Mouse (Mus musculus) thymus, adult 2 months (tissue): Measurements from ENCODE around the gene Ethe1. TPM values are rescaled to one million over a fixed set of nuclear protein-coding genes. Genes with fewer than 3 reads are reported as not detected.

Source experiments
- DNase-seq: peaks from one replicate; pipeline ENCODE4 v3.0.0; 2021
- H3K27ac ChIP-seq: fragments of 200-500 bp; 2 replicates; pipeline ENCODE4 v1.5.1; 2012; ENCODE audit warnings: low read length, control low read depth; ENCODE audit not compliant: control insufficient read depth, insufficient read depth
- H3K27me3 ChIP-seq: fragments of 200-500 bp; 2 replicates; pipeline ENCODE4 v1.6.1; 2012; ENCODE audit warnings: mild to moderate bottlenecking, low read length, moderate library complexity, mixed read lengths; ENCODE audit not compliant: control insufficient read depth, insufficient read depth
- H3K36me3 ChIP-seq: fragments of 200-500 bp; 2 replicates; pipeline ENCODE4 v1.6.1; 2012; ENCODE audit warnings: mild to moderate bottlenecking, low read length, moderate library complexity; ENCODE audit not compliant: control insufficient read depth, insufficient read depth
- H3K4me1 ChIP-seq: fragments of 200-500 bp; replicated peaks from 2 replicates; pipeline ENCODE4 v1.6.1; 2012; ENCODE audit warnings: low read length; ENCODE audit not compliant: control insufficient read depth, insufficient read depth
- H3K4me3 ChIP-seq: fragments of 200-500 bp; 2 replicates; pipeline ENCODE4 v1.5.1; 2012; ENCODE audit warnings: mild to moderate bottlenecking, low read length, control low read depth, moderate library complexity; ENCODE audit not compliant: control insufficient read depth, insufficient read depth
- CTCF ChIP-seq: fragments of 200-500 bp; IDR thresholded peaks from 2 replicates; pipeline ENCODE4 v1.5.1; 2012; ENCODE audit warnings: mild to moderate bottlenecking, control low read depth, low read length, moderate library complexity, borderline replicate concordance; ENCODE audit not compliant: control insufficient read depth, poor library complexity, insufficient read depth; ENCODE audit errors: extremely low read depth
- POLR2A ChIP-seq: fragments of 200-500 bp; IDR thresholded peaks from 2 replicates; pipeline ENCODE4 v1.6.1; 2012; ENCODE audit warnings: mild to moderate bottlenecking, low read length, control low read depth, moderate library complexity; ENCODE audit not compliant: control insufficient read depth, poor library complexity, insufficient read depth; ENCODE audit errors: extremely low read depth
- whole genome bisulfite sequencing: fragments of 180-500 bp; shearing (Covaris S2); methylation state at CpG from one replicate; pipeline ENCODE4 v1.1.7; 2018; 5-methylcytosine and 5-hydroxymethylcytosine counted together
- polyA plus RNA-seq: library from polyadenylated mRNA; depleted of rRNA; stranded (reverse); fragments of >200 nt; gene quantifications from 2 replicates; pipeline ENCODE4 v1.2.3, GENCODE M21; 2012

Ethe1 gene
- polyA plus RNA-seq, 1 experiment, result 45.9 TPM

DNA sequence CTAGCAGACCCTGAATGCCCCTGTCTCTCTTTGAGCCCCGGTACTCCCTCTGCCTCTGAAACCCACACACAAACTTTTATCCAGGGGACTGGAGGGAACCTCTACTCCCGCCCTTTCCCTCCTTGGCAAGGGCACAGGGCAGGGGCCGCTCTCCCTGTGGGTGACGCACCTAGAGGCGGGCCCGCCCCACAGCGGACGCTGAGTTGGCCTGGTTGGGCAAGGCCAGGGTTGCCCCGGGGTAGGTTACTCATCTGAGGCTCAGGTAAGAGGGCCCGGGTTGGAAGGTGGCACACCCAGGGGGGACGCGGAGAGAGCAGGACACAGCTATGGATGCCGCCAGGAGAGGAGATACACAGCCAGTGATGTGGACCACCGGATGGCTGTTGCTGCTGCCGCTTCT lies 48.9 kb downstream of the Ethe1 start, which contains the start of gene Lypd3:
Gene Lypd3 (plus strand): TSS at position 287 of the 400 bp plus-strand sequence.
- no peak for DNase-seq
- 81% methylated on average over 15 of the region's 15 CpGs for WGBS

DNA sequence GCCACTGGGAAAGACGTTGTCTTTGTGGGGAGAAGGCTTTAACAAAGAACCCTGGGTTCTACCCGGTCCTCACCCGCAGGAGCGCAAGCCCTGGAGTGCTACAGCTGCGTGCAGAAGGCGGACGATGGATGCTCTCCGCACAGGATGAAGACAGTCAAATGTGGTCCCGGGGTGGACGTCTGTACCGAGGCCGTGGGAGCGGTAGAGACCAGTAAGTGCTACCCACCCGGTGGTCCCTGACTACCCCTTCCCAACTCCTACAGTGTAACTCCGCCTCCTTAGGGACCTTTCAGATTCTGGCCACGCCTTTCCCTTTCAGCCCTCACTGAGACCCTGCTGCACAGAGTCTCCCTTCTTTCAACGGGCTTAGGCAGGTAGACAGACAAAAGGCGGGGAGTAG lies 49.7 kb downstream of the Ethe1 start:
- H3K27me3 ChIP-seq, result peaks cover 7% of the 10 kb centered on the region; the same call in 1 of the 2 replicates

More for the DNA sequence above, 48.9 kb downstream of the Ethe1 start, which contains the start of gene Lypd3:
- TF ChIP-seq CTCF (no peak), POLR2A (no peak)
- Histone ChIP-seq H3K27ac (no peak within 1 kb of the TSS), H3K4me1 (peaks cover 9% of the 10 kb centered on the region), H3K4me3 (no peak within 1 kb of the TSS), H3K36me3 (no peaks in the 10 kb centered on the region), H3K27me3 (peaks cover 7% of the 10 kb centered on the region; the same call in 1 of the 2 replicates)

DNA sequence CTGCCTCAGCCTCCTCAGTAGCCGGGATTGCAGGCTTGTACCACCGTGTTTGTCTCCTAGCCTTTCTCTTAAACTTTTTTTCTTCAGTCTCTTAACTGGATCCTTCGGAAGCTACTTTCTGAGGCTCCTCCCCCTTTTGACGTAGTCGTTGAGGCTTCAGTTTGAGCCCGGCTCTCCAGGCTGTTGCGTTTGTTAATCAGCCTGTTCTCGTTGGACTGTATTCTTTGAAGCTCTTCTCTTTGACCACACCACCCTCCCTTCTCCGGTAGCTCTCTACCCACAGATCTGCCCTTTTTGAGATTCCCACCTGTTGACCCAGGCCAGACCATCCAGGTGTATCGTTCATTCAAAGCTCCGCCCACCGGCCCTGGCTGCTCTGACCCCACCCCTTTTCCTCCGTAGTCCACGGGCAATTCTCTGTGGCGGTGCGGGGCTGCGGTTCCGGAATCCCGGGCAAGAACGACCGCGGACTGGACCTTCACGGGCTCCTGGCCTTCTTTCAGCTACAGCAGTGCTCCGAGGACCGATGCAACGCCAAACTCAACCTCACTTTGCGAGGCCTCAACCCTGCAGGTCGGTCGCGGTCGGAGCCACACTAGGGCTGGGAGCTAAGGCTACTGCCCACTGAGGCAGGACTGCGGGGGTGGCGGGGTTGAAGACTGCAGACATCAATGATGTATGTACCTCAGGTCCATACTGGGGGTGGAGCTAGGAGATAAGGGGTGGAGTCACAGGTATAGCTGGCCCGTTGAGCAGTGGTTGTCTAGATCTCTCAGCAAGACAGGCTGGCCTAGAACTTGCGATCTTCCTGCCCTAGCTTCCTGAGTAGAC lies 50.9 kb downstream of the Ethe1 start:
- Histone ChIP-seq H3K4me1 (peaks cover 9% of the 10 kb centered on the region), H3K4me3 (peak overlapping the region; percentile 36), H3K36me3 (no peaks in the 10 kb centered on the region), H3K27me3 (peaks cover 7% of the 10 kb centered on the region; the same call in 1 of the 2 replicates), H3K27ac (no peak overlapping the region)
- WGBS, result 4% methylated on average over 35 of the region's 35 CpGs
- DNase-seq, result no peak
- no peak for TF ChIP-seq CTCF
- no peak for TF ChIP-seq POLR2A

More for the DNA sequence above, 49.7 kb downstream of the Ethe1 start:
- H3K27ac ChIP-seq, result no peak overlapping the region
- TF ChIP-seq CTCF (no peak), POLR2A (no peak)
- H3K4me3 ChIP-seq, result no peak overlapping the region
- no peak for DNase-seq
- H3K36me3 ChIP-seq, result no peaks in the 10 kb centered on the region
- 34% methylated on average over 18 of the region's 18 CpGs for WGBS
- H3K4me1 ChIP-seq, result peaks cover 9% of the 10 kb centered on the region

DNA sequence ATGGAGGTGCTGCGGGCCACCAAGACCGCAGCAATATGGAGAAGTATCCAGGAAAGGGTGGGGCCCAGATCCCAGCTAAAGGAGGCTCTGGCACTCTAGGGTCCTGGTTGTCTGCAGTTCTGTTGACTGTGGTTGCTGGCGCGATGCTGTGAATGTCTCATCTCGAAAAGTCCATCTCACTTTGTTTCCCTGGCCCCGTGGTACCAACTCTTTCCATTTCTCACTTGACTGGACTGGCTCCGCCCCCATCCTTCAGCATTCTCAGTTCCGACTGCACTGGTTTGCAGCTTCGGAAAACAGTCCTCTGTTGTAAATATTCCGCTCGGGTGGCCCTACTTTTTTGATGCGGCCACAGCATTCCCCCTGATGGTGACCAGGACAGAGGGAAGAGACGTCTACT lies 53.1 kb downstream of the Ethe1 start:
- WGBS, result 86% methylated on average over 13 of the region's 13 CpGs
- TF ChIP-seq CTCF, result no peak
- no peak for TF ChIP-seq POLR2A
- Histone ChIP-seq H3K4me1 (peaks cover 19% of the 10 kb centered on the region), H3K4me3 (no peak overlapping the region), H3K27ac (no peak overlapping the region), H3K27me3 (peaks cover 7% of the 10 kb centered on the region; the same call in 1 of the 2 replicates), H3K36me3 (no peaks in the 10 kb centered on the region)
- DNase-seq, result no peak

DNA sequence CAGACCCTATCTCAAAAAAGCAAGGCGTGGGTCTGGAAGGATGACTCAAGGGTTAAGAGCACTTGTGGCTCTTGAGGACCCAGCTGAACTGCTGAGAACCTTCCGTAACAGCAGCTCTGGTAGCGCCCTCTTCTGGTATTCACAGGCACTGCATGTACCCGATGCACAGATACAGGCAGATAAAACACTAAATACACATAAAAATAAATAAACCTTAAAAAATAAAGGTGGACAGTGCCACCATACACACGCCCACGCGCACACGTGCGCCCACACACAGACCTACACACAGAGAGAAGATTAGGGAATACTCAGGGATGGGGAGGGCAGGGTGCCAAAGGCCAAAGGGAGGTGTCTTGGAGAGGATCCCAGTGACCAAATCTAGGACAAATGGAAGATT lies 55.1 kb downstream of the Ethe1 start:
- TF ChIP-seq POLR2A (no peak), CTCF (peak; percentile 68; the same call in 1 of the 2 replicates)
- Histone ChIP-seq H3K27me3 (peaks cover 7% of the 10 kb centered on the region; the same call in 1 of the 2 replicates), H3K4me1 (peaks cover 25% of the 10 kb centered on the region), H3K4me3 (no peak overlapping the region), H3K27ac (no peak overlapping the region), H3K36me3 (no peaks in the 10 kb centered on the region)
- WGBS, result 13% methylated on average over 9 of the region's 9 CpGs
- DNase-seq, result peak; percentile 68

DNA sequence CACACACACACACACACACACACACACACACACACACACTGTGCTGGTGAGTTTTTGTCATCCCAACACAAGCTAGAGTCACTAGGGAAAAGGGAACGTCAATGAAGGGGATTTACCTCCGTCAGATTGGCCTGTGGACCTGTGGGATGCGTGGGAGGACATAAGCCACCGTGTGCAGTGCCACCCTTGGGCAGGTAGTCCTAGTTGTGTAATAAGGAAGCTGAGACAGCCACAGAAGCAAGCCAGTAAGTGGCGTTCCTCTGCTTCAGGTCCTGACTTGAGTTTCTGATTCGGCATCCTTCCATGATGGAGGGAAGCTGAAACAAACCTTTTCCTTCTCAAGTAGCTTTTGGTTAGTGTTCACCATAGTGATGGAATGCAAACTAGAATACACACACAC lies 57.1 kb downstream of the Ethe1 start:
- Histone ChIP-seq H3K27ac (no peak overlapping the region), H3K27me3 (no peaks in the 10 kb centered on the region), H3K36me3 (no peaks in the 10 kb centered on the region), H3K4me3 (no peak overlapping the region), H3K4me1 (peaks cover 17% of the 10 kb centered on the region)
- no peak for DNase-seq
- TF ChIP-seq CTCF (no peak), POLR2A (no peak)
- WGBS, result 61% methylated on average over 6 of the region's 6 CpGs

DNA sequence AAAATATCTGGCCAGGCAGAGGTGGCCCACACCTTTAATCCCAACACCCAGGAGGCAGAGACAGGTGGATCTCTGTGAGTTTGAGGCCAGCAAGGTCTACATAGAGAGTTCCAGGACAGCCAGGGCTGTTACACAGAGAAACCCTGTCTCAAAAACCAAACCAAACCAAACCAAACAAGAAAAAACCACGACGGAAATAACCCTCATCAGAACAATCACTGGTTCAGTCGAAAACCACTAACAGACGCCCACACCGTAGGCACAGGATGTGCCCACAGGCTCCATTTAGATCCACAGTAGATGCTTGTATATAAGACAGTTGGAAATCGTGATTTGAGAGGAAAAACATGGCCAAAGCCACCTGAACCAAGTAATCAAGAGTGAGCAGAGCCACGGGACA lies 57.7 kb downstream of the Ethe1 start:
- TF ChIP-seq POLR2A (no peak), CTCF (no peak)
- H3K4me3 ChIP-seq, result no peak overlapping the region
- 9% methylated on average over 7 of the region's 7 CpGs for WGBS
- no peaks in the 10 kb centered on the region for H3K27me3 ChIP-seq
- no peaks in the 10 kb centered on the region for H3K36me3 ChIP-seq
- no peak for DNase-seq
- H3K4me1 ChIP-seq, result peaks cover 17% of the 10 kb centered on the region
- H3K27ac ChIP-seq, result no peak overlapping the region
